Mouse (Mus musculus) heart, embryonic 14.5 days (tissue): ENCODE results near the gene Tecpr1. TPM values are rescaled to one million over a fixed set of nuclear protein-coding genes. Genes with fewer than 3 reads are reported as not detected.

Source experiments
- ATAC-seq: fragments of 200-750 bp; cut with Nextera tagmentation; 2 replicates; pipeline ENCODE4 v1.8.0; 2017; ENCODE audit warnings: low read depth, moderate TSS enrichment; ENCODE audit not compliant: insufficient number of reproducible peaks, insufficient read depth, low FRiP score
- H3K27ac ChIP-seq, 2 experiments: fragments of 200-500 bp in 1 of 2; fragments of 300-500 bp in 1 of 2; sonication (generic) in 1 of 2; replicated peaks in 1 of 2; 2 replicates each; pipeline ENCODE4 v1.5.1; 2012 to 2014; ENCODE audit warnings: low read depth in 2 of 2, low read length in 2 of 2, control low read depth in 1 of 2, mild to moderate bottlenecking in 1 of 2, mixed read lengths in 1 of 2; ENCODE audit not compliant: control insufficient read depth in 1 of 2, insufficient read depth in 1 of 2
- H3K27me3 ChIP-seq: fragments of 300-500 bp; sonication (generic); 2 replicates; pipeline ENCODE4 v1.6.1; 2014; ENCODE audit warnings: mild to moderate bottlenecking, low read length, control low read depth; ENCODE audit not compliant: control insufficient read depth, insufficient read depth
- H3K36me3 ChIP-seq: fragments of 300-500 bp; sonication (generic); 2 replicates; pipeline ENCODE4 v1.6.1; 2014; ENCODE audit warnings: mild to moderate bottlenecking, control low read depth, low read length, mixed read lengths; ENCODE audit not compliant: control insufficient read depth, insufficient read depth
- H3K4me1 ChIP-seq, 2 experiments: fragments of 200-500 bp in 1 of 2; fragments of 300-500 bp in 1 of 2; sonication (generic) in 1 of 2; 2 replicates each; pipeline ENCODE4 v1.6.1; 2012 to 2014; ENCODE audit warnings: low read length in 2 of 2, control low read depth in 1 of 2, mixed read lengths in 1 of 2; ENCODE audit not compliant: control insufficient read depth in 2 of 2, insufficient read depth in 2 of 2
- H3K4me2 ChIP-seq: fragments of 300-500 bp; sonication (generic); 2 replicates; pipeline ENCODE4 v1.6.1; 2014; ENCODE audit warnings: mild to moderate bottlenecking, low read length
- H3K4me3 ChIP-seq, 2 experiments: fragments of 200-500 bp in 1 of 2; fragments of 300-500 bp in 1 of 2; sonication (generic) in 1 of 2; 2 replicates each; pipeline ENCODE4 v1.5.1; 2012 to 2014; ENCODE audit warnings: low read length in 2 of 2, mild to moderate bottlenecking in 2 of 2, control low read depth in 1 of 2, low read depth in 1 of 2, moderate library complexity in 1 of 2; ENCODE audit not compliant: control insufficient read depth in 1 of 2, insufficient read depth in 1 of 2
- H3K9ac ChIP-seq: fragments of 300-500 bp; sonication (generic); 2 replicates; pipeline ENCODE4 v1.6.1; 2014; ENCODE audit warnings: mild to moderate bottlenecking, low read length
- H3K9me3 ChIP-seq: fragments of 300-500 bp; sonication (generic); 2 replicates; pipeline ENCODE4 v1.6.1; 2016; ENCODE audit warnings: low read length, control low read depth; ENCODE audit not compliant: control insufficient read depth
- WGBS: fragments of 180-500 bp; shearing (Covaris S2); extraction: QIAGEN DNeasy Blood & Tissue Kit; methylation state at CpG from one replicate; pipeline ENCODE4 v1.1.7; 2014; 5-methylcytosine and 5-hydroxymethylcytosine counted together
- polyA plus RNA-seq: library from polyadenylated mRNA; unstranded; fragments of >200 nt; fragmentation: Nextera tagmentation; extraction: Ambion mirVana; gene quantifications from 2 replicates; pipeline ENCODE4 v1.2.1, GENCODE M21; 2014

Tecpr1 gene
- polyA plus RNA-seq, 1 experiment from 2014 or later, result 14.4 TPM

DNA sequence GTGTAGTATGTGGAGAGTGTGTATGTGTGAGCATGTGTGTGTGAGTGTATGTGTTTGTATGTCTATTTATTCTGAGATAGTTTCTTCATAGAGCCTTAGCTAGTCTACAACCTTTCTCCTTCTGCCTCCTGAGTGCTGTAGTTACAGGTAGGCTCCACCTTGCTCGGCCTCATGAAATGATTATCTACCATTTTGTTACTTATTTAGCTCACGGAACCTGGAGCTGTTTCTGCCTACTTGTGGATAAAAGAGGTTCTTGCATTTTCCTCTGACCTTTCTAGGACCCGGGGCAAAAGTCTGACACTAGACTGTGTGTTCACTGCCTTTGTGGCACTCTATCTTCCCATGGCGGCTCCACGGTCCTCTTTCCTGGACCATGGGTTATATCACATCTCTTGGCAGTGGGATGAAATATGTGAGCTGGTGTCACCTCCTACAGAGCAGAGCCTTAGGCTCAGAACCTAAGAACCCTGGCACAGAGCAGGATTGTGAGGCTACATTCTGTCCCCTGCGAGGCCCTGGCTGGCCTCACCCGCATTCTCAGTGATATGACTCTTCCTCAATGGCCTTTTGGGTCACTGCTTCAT is 20.6 kb upstream of the Tecpr1 start, which contains the start of gene Bri3:
Gene Bri3 (plus strand): TSS at position 537 of the 587 bp plus-strand sequence.
- Histone ChIP-seq H3K4me1 (peaks cover 5 to 13% of the 10 kb centered on the region in 2 experiments; a peak in 2 of 4 replicates), H3K4me2 (no peak within 1 kb of the TSS), H3K4me3 (no peak within 1 kb of the TSS), H3K36me3 (no peaks in the 10 kb centered on the region), H3K9ac (no peak within 1 kb of the TSS), H3K27ac (no peak within 1 kb of the TSS), H3K9me3 (no peaks in the 10 kb centered on the region), H3K27me3 (no peaks in the 10 kb centered on the region)
- WGBS, result 86% methylated on average over 7 of the region's 7 CpGs
- ATAC-seq, result no peak

DNA sequence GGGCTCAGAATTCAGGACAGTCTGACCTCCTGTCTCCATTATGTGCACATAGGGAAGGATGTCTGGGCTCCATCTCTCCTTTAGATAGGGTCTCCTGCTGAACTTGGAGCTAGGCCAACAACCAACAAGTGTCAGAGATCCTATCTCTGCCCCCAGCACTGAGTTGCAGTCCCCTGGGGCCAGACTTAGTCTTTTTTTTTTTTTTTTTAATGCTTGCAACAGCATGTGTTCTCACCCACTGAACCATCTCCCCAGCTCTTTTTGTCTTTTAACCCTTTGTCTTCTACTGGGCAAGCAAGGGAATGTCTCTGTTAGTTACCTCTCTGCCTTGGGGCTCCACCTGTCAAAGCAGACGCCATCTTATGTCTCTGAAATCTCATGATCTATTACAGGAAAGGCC is 15.6 kb upstream of the Tecpr1 start:
- ATAC-seq, result no peak
- WGBS, result 79% methylated on average over 1 of the region's 1 CpGs
- no peak overlapping the region for H3K4me3 ChIP-seq
- H3K4me2 ChIP-seq, result no peak overlapping the region
- H3K4me1 ChIP-seq, result peaks cover 5 to 6% of the 10 kb centered on the region in 2 experiments; a peak in 1 of 4 replicates
- no peak overlapping the region for H3K27ac ChIP-seq
- H3K27me3 ChIP-seq, result no peaks in the 10 kb centered on the region
- H3K36me3 ChIP-seq, result no peaks in the 10 kb centered on the region
- H3K9ac ChIP-seq, result no peak overlapping the region
- no peaks in the 10 kb centered on the region for H3K9me3 ChIP-seq

- Histone ChIP-seq H3K27me3 (no peaks in the 10 kb centered on the region), H3K36me3 (no peaks in the 10 kb centered on the region), H3K4me3 (no peak overlapping the region), H3K4me1 (no peaks in the 10 kb centered on the region; a peak in 1 of 4 replicates), H3K27ac (no peak overlapping the region), H3K9ac (no peak overlapping the region), H3K9me3 (no peaks in the 10 kb centered on the region; the same call in 1 of the 2 replicates), H3K4me2 (no peak overlapping the region)
- WGBS, result 75% methylated on average over 7 of the region's 7 CpGs
- no peak; the same call in 1 of the 2 replicates for ATAC-seq
Observed at GRCm38 (mm10) chr5:144234714-144235113, 11.3 kb upstream of the Tecpr1 start.

DNA sequence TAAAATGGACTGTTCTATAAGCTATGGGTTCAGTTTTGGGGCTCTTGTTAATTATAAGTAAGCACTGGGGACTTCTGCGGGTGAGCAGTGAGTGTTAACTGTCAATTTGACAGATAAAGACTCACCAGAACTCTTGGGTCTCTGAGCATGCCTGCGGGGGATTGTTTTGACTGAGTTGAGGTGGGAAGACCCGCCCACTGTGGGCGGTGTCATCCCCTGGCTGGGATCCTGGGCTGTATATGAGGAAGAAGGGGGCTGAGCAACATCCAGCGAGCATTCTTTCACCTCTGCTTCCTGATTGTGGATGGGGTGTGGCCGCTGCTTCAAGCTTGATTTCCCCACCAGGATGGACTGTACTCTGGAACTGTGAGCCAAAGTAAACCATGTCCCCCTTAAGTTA is 10.8 kb upstream of the Tecpr1 start:
- Histone ChIP-seq H3K4me3 (no peak overlapping the region), H3K9me3 (no peaks in the 10 kb centered on the region; the same call in 1 of the 2 replicates), H3K27me3 (no peaks in the 10 kb centered on the region), H3K4me2 (no peak overlapping the region), H3K27ac (no peak overlapping the region), H3K36me3 (no peaks in the 10 kb centered on the region), H3K9ac (no peak overlapping the region), H3K4me1 (no peaks in the 10 kb centered on the region; a peak in 1 of 4 replicates)
- 57% methylated on average over 6 of the region's 6 CpGs for WGBS
- no peak for ATAC-seq

GRCm38 (mm10) chr5:144232531-144232930 is 9.1 kb upstream of the Tecpr1 start:
- H3K4me1 ChIP-seq, result no peaks in the 10 kb centered on the region
- H3K9me3 ChIP-seq, result no peaks in the 10 kb centered on the region; the same call in 1 of the 2 replicates
- no peak overlapping the region for H3K9ac ChIP-seq
- ATAC-seq, result no peak
- H3K4me2 ChIP-seq, result no peak overlapping the region
- H3K27ac ChIP-seq, result no peak overlapping the region
- no peak overlapping the region for H3K4me3 ChIP-seq
- WGBS, result 82% methylated on average over 5 of the region's 5 CpGs
- H3K27me3 ChIP-seq, result no peaks in the 10 kb centered on the region
- no peaks in the 10 kb centered on the region for H3K36me3 ChIP-seq

- Histone ChIP-seq H3K9me3 (peaks cover 3% of the 10 kb centered on the region; the same call in 1 of the 2 replicates), H3K27ac (no peak overlapping the region), H3K27me3 (no peaks in the 10 kb centered on the region), H3K4me3 (no peak overlapping the region), H3K36me3 (no peaks in the 10 kb centered on the region), H3K4me1 (no peaks in the 10 kb centered on the region), H3K4me2 (no peak overlapping the region), H3K9ac (no peak overlapping the region)
- no peak for ATAC-seq
- 58% methylated on average over 1 of the region's 1 CpGs for WGBS
Observed at GRCm38 (mm10) chr5:144231410-144231809, 8.0 kb upstream of the Tecpr1 start.

DNA sequence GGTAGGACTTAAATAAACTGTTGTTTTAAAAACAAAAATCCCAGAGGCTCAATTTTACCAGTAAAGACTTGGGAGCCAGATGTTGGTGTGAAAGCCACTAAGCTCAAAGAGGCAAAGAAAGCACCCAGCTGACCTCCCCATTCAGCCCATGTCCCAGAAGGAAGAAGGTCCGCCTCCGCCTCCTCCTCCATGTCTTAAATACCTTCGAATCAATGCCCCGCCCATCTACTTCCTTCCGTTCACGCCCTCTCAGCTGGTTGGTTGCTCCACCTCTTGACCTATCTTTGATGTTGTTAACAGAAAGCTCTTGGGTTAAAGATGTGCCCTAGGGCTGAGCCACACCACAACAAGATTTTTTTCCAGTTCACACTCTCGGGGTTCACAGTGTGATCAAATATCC is 6.8 kb upstream of the Tecpr1 start:
- no peaks in the 10 kb centered on the region for H3K36me3 ChIP-seq
- no peak overlapping the region for H3K4me2 ChIP-seq
- H3K9me3 ChIP-seq, result peaks cover 3% of the 10 kb centered on the region; the same call in 1 of the 2 replicates
- H3K27me3 ChIP-seq, result no peaks in the 10 kb centered on the region
- no peak overlapping the region for H3K9ac ChIP-seq
- no peak overlapping the region for H3K27ac ChIP-seq
- H3K4me3 ChIP-seq, result no peak overlapping the region
- no peak for ATAC-seq
- WGBS, result 88% methylated on average over 7 of the region's 7 CpGs
- H3K4me1 ChIP-seq, result no peaks in the 10 kb centered on the region

- WGBS, result 23% methylated on average over 11 of the region's 11 CpGs
- no peak overlapping the region for H3K4me2 ChIP-seq
- peaks cover 3 to 10% of the 10 kb centered on the region in 2 experiments; a peak in 3 of 4 replicates for H3K4me1 ChIP-seq
- no peak for ATAC-seq
- H3K27me3 ChIP-seq, result no peaks in the 10 kb centered on the region
- H3K9ac ChIP-seq, result no peak overlapping the region
- no peak overlapping the region for H3K27ac ChIP-seq
- no peak overlapping the region for H3K4me3 ChIP-seq
- H3K9me3 ChIP-seq, result peaks cover 3% of the 10 kb centered on the region; the same call in 1 of the 2 replicates
- no peaks in the 10 kb centered on the region for H3K36me3 ChIP-seq
Observed at GRCm38 (mm10) chr5:144226220-144226619, 2.8 kb upstream of the Tecpr1 start.
